Mouse (Mus musculus): ENCODE measurements at regions not wholly inside any gene's neighbourhood (a gene's known extent, or its start where the extent isn't known, plus 50 kb on each side); places are given as distances from the start of the nearest gene placed in this dataset.

DNA sequence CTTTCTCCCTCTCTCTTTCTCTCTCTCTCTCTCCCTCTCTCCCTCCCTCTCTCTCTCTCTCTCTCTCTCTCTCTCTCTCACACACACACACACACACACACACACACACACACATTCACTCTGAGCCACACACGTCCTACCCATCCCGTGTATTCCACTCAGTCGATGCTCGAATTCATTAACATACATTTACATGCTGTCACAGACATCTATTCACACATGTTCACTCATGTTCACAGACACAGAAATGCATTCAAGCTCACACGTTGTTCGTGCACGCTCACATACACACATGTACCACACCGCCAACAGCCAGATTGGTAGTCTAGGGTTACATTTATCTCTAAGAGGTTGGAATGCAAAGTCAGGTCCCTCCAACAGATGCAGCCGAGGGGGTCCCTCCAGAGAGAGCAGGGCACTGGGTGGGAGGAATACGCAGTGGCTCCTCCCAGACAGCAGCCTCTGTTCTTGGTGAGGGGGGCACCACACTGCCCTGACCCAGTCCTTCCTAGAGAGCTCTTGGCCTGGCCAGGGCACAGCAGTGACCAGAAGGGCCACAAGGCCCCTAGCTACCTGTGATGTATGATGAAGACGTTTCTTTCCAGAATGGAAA is 96.8 kb downstream of the Tle3 start:
- no peak overlapping the region for H3K27ac ChIP-seq (replicated peaks; ENCODE audit: low read depth, low read length)
- H3K4me1 ChIP-seq (ENCODE audit: control insufficient read depth, insufficient read depth, insufficient read length, low read length) = no peaks in the 10 kb centered on the region
- no peak overlapping the region for H3K4me3 ChIP-seq (ENCODE audit: insufficient read depth, low read depth, low read length)

- H3K4me1 ChIP-seq (ENCODE audit: control insufficient read depth, insufficient read depth, insufficient read length, low read length) = no peaks in the 10 kb centered on the region
- H3K4me3 ChIP-seq (ENCODE audit: insufficient read depth, low read depth, low read length) = no peak overlapping the region
- no peak overlapping the region for H3K27ac ChIP-seq (replicated peaks; ENCODE audit: low read depth, low read length)
These were observed 96.2 kb downstream of the Tle3 start for GRCm38 (mm10) chr9:61468368-61468848.
